Mouse (Mus musculus) liver, embryonic 16.5 days (tissue): ENCODE measurements around the gene Eef1g. TPM values are rescaled to one million over a fixed set of nuclear protein-coding genes. Genes with fewer than 3 reads are reported as not detected.

Source experiments
- ATAC-seq: fragments of 200-750 bp; cut with Nextera tagmentation; 2 replicates; pipeline ENCODE4 v1.8.0; 2017; ENCODE audit warnings: low read depth, mild to moderate bottlenecking, moderate number of reproducible peaks, moderate library complexity
- H3K27ac ChIP-seq: fragments of 300-500 bp; sonication (generic); 2 replicates; pipeline ENCODE4 v1.5.1; 2014; ENCODE audit warnings: mild to moderate bottlenecking, low read length
- H3K27me3 ChIP-seq: fragments of 300-500 bp; sonication (generic); 2 replicates; pipeline ENCODE4 v1.6.1; 2014; ENCODE audit warnings: low read depth, low read length, mixed read lengths; ENCODE audit not compliant: control insufficient read depth, insufficient read depth
- H3K36me3 ChIP-seq: fragments of 300-500 bp; sonication (generic); 2 replicates; pipeline ENCODE4 v1.6.1; 2014; ENCODE audit warnings: mild to moderate bottlenecking; ENCODE audit not compliant: control insufficient read depth, insufficient read depth
- H3K4me1 ChIP-seq: fragments of 300-500 bp; sonication (generic); 2 replicates; pipeline ENCODE4 v1.6.1; 2014; ENCODE audit warnings: low read depth, low read length, mixed read lengths; ENCODE audit not compliant: control insufficient read depth
- H3K4me2 ChIP-seq: fragments of 300-500 bp; sonication (generic); 2 replicates; pipeline ENCODE4 v1.6.1; 2014; ENCODE audit warnings: low read depth, low read length, mixed read lengths
- H3K4me3 ChIP-seq: fragments of 300-500 bp; sonication (generic); 2 replicates; pipeline ENCODE4 v1.5.1; 2014; ENCODE audit warnings: low read depth, mild to moderate bottlenecking, low read length
- H3K9ac ChIP-seq: fragments of 300-500 bp; sonication (generic); 2 replicates; pipeline ENCODE4 v1.6.1; 2014; ENCODE audit warnings: low read depth, low read length
- H3K9me3 ChIP-seq: fragments of 300-500 bp; sonication (generic); replicated peaks from 2 replicates; pipeline ENCODE4 v1.6.1; 2016; ENCODE audit warnings: low read length; ENCODE audit not compliant: control insufficient read depth
- WGBS: fragments of 180-500 bp; shearing (Covaris S2); extraction: QIAGEN DNeasy Blood & Tissue Kit; methylation state at CpG from one replicate; pipeline ENCODE4 v1.1.7; 2014; ENCODE audit not compliant: insufficient replicate concordance; 5-methylcytosine and 5-hydroxymethylcytosine counted together
- polyA plus RNA-seq: library from polyadenylated mRNA; unstranded; fragments of >200 nt; fragmentation: Nextera tagmentation; extraction: Ambion mirVana; gene quantifications from 2 replicates; pipeline ENCODE4 v1.2.1, GENCODE M21; 2015

Eef1g gene
- polyA plus RNA-seq, 1 experiment from 2014 or later = 153 TPM

- ATAC-seq = no peak
- Histone ChIP-seq H3K4me3 (no peak overlapping the region), H3K27ac (no peak overlapping the region), H3K9me3 (no peaks in the 10 kb centered on the region), H3K9ac (no peak overlapping the region), H3K36me3 (no peaks in the 10 kb centered on the region), H3K4me1 (peaks cover 13% of the 10 kb centered on the region), H3K27me3 (peaks cover 35% of the 10 kb centered on the region), H3K4me2 (no peak overlapping the region)
- WGBS = 63% methylated on average over 13 of the region's 13 CpGs
These were observed 25.3 kb downstream of the Eef1g start for GRCm38 (mm10) chr19:8991871-8992735.

GRCm38 (mm10) chr19:8992769-8993624, 26.2 kb downstream of the Eef1g start:
- Histone ChIP-seq H3K27me3 (peaks cover 32% of the 10 kb centered on the region), H3K36me3 (no peaks in the 10 kb centered on the region), H3K9ac (no peak overlapping the region), H3K9me3 (no peaks in the 10 kb centered on the region), H3K27ac (no peak overlapping the region), H3K4me2 (no peak overlapping the region), H3K4me1 (peaks cover 20% of the 10 kb centered on the region), H3K4me3 (no peak overlapping the region)
- ATAC-seq = peak; percentile 16
- WGBS = 22% methylated on average over 12 of the region's 12 CpGs

- ATAC-seq = no peak
- no peak overlapping the region for H3K9ac ChIP-seq
- no peaks in the 10 kb centered on the region for H3K9me3 ChIP-seq
- WGBS = 40% methylated on average over 2 of the region's 2 CpGs
- H3K4me3 ChIP-seq = no peak overlapping the region
- H3K4me1 ChIP-seq = peaks cover 20% of the 10 kb centered on the region
- H3K27me3 ChIP-seq = peaks cover 26% of the 10 kb centered on the region
- no peak overlapping the region for H3K27ac ChIP-seq
- H3K4me2 ChIP-seq = no peak overlapping the region
- H3K36me3 ChIP-seq = no peaks in the 10 kb centered on the region
These were observed 26.7 kb downstream of the Eef1g start for GRCm38 (mm10) chr19:8993625-8993912.

DNA sequence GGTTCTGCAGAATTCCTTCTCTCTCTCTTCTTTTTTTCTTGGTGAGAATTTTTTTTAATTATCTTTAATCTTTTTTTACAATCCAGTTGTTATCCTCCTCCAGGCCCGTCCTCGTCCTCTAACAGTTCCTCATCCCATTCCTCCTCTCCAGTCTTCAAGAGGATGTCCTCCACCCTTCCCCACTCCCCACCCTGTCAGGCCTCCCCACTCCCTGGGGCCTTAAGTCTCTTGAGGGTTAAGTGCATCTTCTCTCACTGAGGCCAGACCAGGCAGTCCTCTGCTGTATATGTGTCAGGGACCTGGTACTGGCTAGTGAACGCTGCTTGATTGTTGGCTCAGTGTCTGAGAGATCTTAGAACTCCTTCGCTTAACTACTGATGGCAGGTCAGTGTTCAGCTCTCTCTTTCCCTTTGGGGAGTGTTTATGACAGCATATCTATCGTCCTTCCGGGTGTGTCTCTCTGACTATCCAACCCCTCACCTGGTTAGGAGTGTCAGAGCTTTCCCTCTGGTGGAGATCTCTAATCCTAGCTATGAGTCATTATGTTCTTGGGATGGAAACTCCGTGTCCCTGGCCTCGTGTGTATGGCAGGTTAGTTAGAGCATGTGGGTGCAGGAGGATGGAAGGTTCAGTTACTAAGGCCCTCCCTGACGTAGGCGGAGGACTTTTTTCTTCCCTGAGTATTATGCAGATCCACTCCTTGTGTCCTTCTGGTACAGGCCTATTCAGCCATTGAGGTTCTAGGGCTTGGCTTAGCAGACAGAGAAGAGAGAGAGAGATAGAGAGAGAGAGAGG, 28.2 kb downstream of the Eef1g start:
- Histone ChIP-seq H3K27ac (no peak overlapping the region), H3K27me3 (peaks cover 11% of the 10 kb centered on the region), H3K4me2 (no peak overlapping the region), H3K4me1 (peaks cover 10% of the 10 kb centered on the region; the same call in 1 of the 2 replicates), H3K36me3 (no peaks in the 10 kb centered on the region), H3K9me3 (no peaks in the 10 kb centered on the region), H3K9ac (no peak overlapping the region), H3K4me3 (no peak overlapping the region)
- ATAC-seq = no peak
- 60% methylated on average over 10 of the region's 10 CpGs for WGBS

GRCm38 (mm10) chr19:8996601-8997000, 29.8 kb downstream of the Eef1g start:
- no peak overlapping the region for H3K4me2 ChIP-seq
- H3K4me3 ChIP-seq = no peak overlapping the region
- H3K4me1 ChIP-seq = peaks cover 8% of the 10 kb centered on the region; the same call in 1 of the 2 replicates
- H3K27ac ChIP-seq = no peak overlapping the region
- no peaks in the 10 kb centered on the region for H3K27me3 ChIP-seq
- no peaks in the 10 kb centered on the region for H3K36me3 ChIP-seq
- no peaks in the 10 kb centered on the region for H3K9me3 ChIP-seq
- 77% methylated on average over 6 of the region's 6 CpGs for WGBS
- ATAC-seq = no peak
- H3K9ac ChIP-seq = no peak overlapping the region

GRCm38 (mm10) chr19:8997546-8997945, 30.7 kb downstream of the Eef1g start:
- Histone ChIP-seq H3K9ac (no peak overlapping the region), H3K36me3 (no peaks in the 10 kb centered on the region), H3K4me1 (peaks cover 8% of the 10 kb centered on the region; the same call in 1 of the 2 replicates), H3K27ac (no peak overlapping the region), H3K4me2 (no peak overlapping the region), H3K9me3 (no peaks in the 10 kb centered on the region), H3K4me3 (no peak overlapping the region), H3K27me3 (no peaks in the 10 kb centered on the region)
- 37% methylated on average over 4 of the region's 4 CpGs for WGBS
- ATAC-seq = peak; percentile 83

- H3K27me3 ChIP-seq = no peaks in the 10 kb centered on the region
- ATAC-seq = no peak
- no peaks in the 10 kb centered on the region for H3K9me3 ChIP-seq
- H3K4me3 ChIP-seq = no peak overlapping the region
- H3K4me1 ChIP-seq = peaks cover 8% of the 10 kb centered on the region; the same call in 1 of the 2 replicates
- no peak overlapping the region for H3K27ac ChIP-seq
- 63% methylated on average over 6 of the region's 6 CpGs for WGBS
- no peak overlapping the region for H3K4me2 ChIP-seq
- no peaks in the 10 kb centered on the region for H3K36me3 ChIP-seq
- H3K9ac ChIP-seq = no peak overlapping the region
These were observed 31.7 kb downstream of the Eef1g start for GRCm38 (mm10) chr19:8998546-8998945.

DNA sequence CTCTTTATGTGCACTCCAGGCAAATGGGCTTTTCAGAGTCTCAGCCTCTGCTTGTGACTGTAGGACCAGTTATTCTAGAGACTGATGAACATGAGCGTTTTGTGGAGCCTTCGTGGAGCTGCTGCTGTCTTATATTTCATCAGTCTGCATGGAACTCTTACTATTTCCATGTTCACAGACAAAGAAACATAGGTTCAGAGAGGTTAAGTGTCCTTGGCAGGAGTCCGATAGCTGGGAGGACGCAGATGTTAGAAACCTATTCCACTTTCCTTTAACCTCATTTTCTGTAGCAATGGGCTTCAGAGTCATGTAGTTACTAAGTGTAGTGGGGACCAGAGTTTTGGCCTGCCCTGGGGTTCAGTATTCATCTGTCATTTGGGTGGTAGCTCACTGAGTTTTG, 32.4 kb downstream of the Eef1g start:
- H3K9ac ChIP-seq = no peak overlapping the region
- no peaks in the 10 kb centered on the region for H3K9me3 ChIP-seq
- H3K27me3 ChIP-seq = no peaks in the 10 kb centered on the region
- WGBS = 75% methylated on average over 4 of the region's 4 CpGs
- no peaks in the 10 kb centered on the region for H3K36me3 ChIP-seq
- no peak for ATAC-seq
- H3K4me2 ChIP-seq = no peak overlapping the region
- no peak overlapping the region for H3K4me3 ChIP-seq
- H3K4me1 ChIP-seq = peaks cover 8% of the 10 kb centered on the region; the same call in 1 of the 2 replicates
- no peak overlapping the region for H3K27ac ChIP-seq
